Mouse (Mus musculus): ENCODE measurements around the gene Traf5. TPM values are rescaled to one million over a fixed set of nuclear protein-coding genes. Genes with fewer than 3 reads are reported as not detected.

The Traf5 gene
- polyA plus RNA-seq, 1 experiment from 2014 or later: 1.8 TPM

- 77% methylated on average over 8 of the region's 8 CpGs for WGBS
- no peaks in the 10 kb centered on the region for H3K27me3 ChIP-seq (replicated peaks)
- no peak overlapping the region for H3K27ac ChIP-seq
- H3K9ac ChIP-seq: no peak overlapping the region
- ATAC-seq (replicated peaks): no peak
- H3K4me2 ChIP-seq: no peak overlapping the region
- no peak overlapping the region for H3K4me3 ChIP-seq
- no peaks in the 10 kb centered on the region for H3K4me1 ChIP-seq
- no peaks in the 10 kb centered on the region for H3K36me3 ChIP-seq (replicated peaks)
- no peaks in the 10 kb centered on the region for H3K9me3 ChIP-seq
Observed at GRCm38 (mm10) chr1:191948600-191948999, 143.8 kb downstream of the Traf5 start.

DNA sequence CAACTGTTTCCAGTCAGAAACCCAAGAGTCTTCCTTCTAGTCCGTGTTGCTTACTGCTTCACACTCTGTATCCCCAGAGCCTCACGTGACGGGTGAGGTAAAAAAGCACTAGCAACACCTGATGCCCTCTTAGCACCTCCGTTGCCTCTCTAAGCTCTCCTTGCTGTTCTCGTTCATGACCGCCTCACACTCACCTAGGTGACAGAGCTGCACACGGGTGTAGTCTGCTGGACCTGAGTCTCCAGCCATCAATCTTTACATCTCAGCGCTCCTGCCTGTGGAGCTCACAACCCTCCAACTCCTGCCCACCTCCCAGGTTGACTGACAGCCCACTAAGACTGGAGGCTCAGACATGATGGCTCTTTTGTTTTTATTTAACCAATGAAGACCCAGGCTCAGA is 144.6 kb downstream of the Traf5 start:
- H3K4me1 ChIP-seq: no peaks in the 10 kb centered on the region
- 79% methylated on average over 8 of the region's 8 CpGs for WGBS
- H3K9me3 ChIP-seq: no peaks in the 10 kb centered on the region
- H3K27ac ChIP-seq: no peak overlapping the region
- H3K27me3 ChIP-seq (replicated peaks): no peaks in the 10 kb centered on the region
- H3K4me2 ChIP-seq: no peak overlapping the region
- no peak overlapping the region for H3K9ac ChIP-seq
- H3K4me3 ChIP-seq: no peak overlapping the region
- ATAC-seq (replicated peaks): no peak
- H3K36me3 ChIP-seq (replicated peaks): no peaks in the 10 kb centered on the region

Small RNAs within 50 kb of the gene (microRNA-seq; reads per million reads assigned to microRNA genes)
- gene Mir3473c: not detected

Other genes starting within 250 kb of the Traf5 start
- 3.7 and 4.3 TPM in 2 replicates for gene Slc30a1, start 185.8 kb downstream of the Traf5 start, polyA plus RNA-seq (2015; fragmentation: Nextera tagmentation; extraction: Ambion mirVana)
- 2.9 and 3.1 TPM in 2 replicates for gene Rd3, start 115.2 kb downstream of the Traf5 start, polyA plus RNA-seq (2015; fragmentation: Nextera tagmentation; extraction: Ambion mirVana)
- 35.8 and 37.4 TPM in 2 replicates for gene Rcor3, start 45.5 kb upstream of the Traf5 start, polyA plus RNA-seq (2015; fragmentation: Nextera tagmentation; extraction: Ambion mirVana)
- 3.2 and 3.3 TPM in 2 replicates for gene Kcnh1, start 98.2 kb upstream of the Traf5 start, polyA plus RNA-seq (2015; fragmentation: Nextera tagmentation; extraction: Ambion mirVana)

Data from midbrain, embryonic 15.5 days (tissue).